Mouse (Mus musculus) forebrain, postnatal 0 days (tissue): ENCODE measurements around the gene Cstf3. TPM values are rescaled to one million over a fixed set of nuclear protein-coding genes. Genes with fewer than 3 reads are reported as not detected.

Experiments
- ATAC-seq: fragments of 200-750 bp; cut with Nextera tagmentation; 2 replicates; pipeline ENCODE4 v1.8.0; 2017; ENCODE audit warnings: mild to moderate bottlenecking, moderate library complexity
- DNase-seq: peaks from one replicate; pipeline ENCODE4 v3.0.0-alpha.2; 2015
- H3K27ac ChIP-seq: fragments of 300-500 bp; sonication (generic); 2 replicates; pipeline ENCODE4 v1.5.1; 2014; ENCODE audit warnings: low read depth, mild to moderate bottlenecking, antibody characterized with exemption, low read length, moderate library complexity, mixed read lengths
- H3K27me3 ChIP-seq: fragments of 300-500 bp; sonication (generic); 2 replicates; pipeline ENCODE4 v1.6.1; 2014; ENCODE audit warnings: mild to moderate bottlenecking, low read length, mixed read lengths; ENCODE audit not compliant: insufficient read depth
- H3K36me3 ChIP-seq: fragments of 300-500 bp; sonication (generic); 2 replicates; pipeline ENCODE4 v1.6.1; 2014; ENCODE audit warnings: mild to moderate bottlenecking, moderate library complexity; ENCODE audit not compliant: insufficient read depth
- H3K4me1 ChIP-seq: fragments of 300-500 bp; sonication (generic); 2 replicates; pipeline ENCODE4 v1.6.1; 2014; ENCODE audit warnings: antibody characterized with exemption; ENCODE audit not compliant: insufficient read depth
- H3K4me2 ChIP-seq: fragments of 300-500 bp; sonication (generic); 2 replicates; pipeline ENCODE4 v1.6.1; 2014; ENCODE audit warnings: low read depth, mild to moderate bottlenecking, moderate library complexity
- H3K4me3 ChIP-seq: fragments of 300-500 bp; sonication (generic); 2 replicates; pipeline ENCODE4 v1.5.1; 2014; ENCODE audit warnings: low read depth, low read length, mixed read lengths
- H3K9ac ChIP-seq: fragments of 300-500 bp; sonication (generic); 2 replicates; pipeline ENCODE4 v1.6.1; 2014; ENCODE audit warnings: mild to moderate bottlenecking
- H3K9me3 ChIP-seq: fragments of 300-500 bp; sonication (generic); 2 replicates; pipeline ENCODE4 v1.6.1; 2016; ENCODE audit warnings: low read length
- CTCF ChIP-seq: sonication (generic); IDR thresholded peaks from 2 replicates; pipeline ENCODE4 v1.5.1; 2016; ENCODE audit warnings: antibody characterized with exemption, control low read depth, low read depth
- WGBS: fragments of 180-500 bp; shearing (Covaris S2); extraction: QIAGEN DNeasy Blood & Tissue Kit; methylation state at CpG from one replicate; pipeline ENCODE4 v1.1.7; 2014; 5-methylcytosine and 5-hydroxymethylcytosine counted together
- polyA plus RNA-seq: library from polyadenylated mRNA; unstranded; fragments of >200 nt; fragmentation: Nextera tagmentation; extraction: Ambion mirVana; gene quantifications from 2 replicates; pipeline ENCODE4 v1.2.1, GENCODE M21; 2015
- total RNA-seq: library from RNA; depleted of rRNA; stranded (reverse); fragments of >200 nt; gene quantifications from 2 replicates; pipeline ENCODE4 v1.2.3, GENCODE M21; 2014; rRNA removed

Cstf3 gene
- total and polyA plus RNA-seq, 2 experiments from 2014 or later = 33.5 to 65.3 TPM

GRCm38 (mm10) chr2:104712486-104712809 lies 122.1 kb downstream of the Cstf3 start:
- Histone ChIP-seq H3K36me3 (no peaks in the 10 kb centered on the region), H3K9ac (peak overlapping the region; percentile 83), H3K27me3 (no peaks in the 10 kb centered on the region), H3K9me3 (no peaks in the 10 kb centered on the region), H3K4me3 (peak overlapping the region; percentile 82), H3K4me2 (peak overlapping the region; percentile 69), H3K27ac (peak overlapping the region; percentile 83), H3K4me1 (peaks cover 11% of the 10 kb centered on the region; the same call in 1 of the 2 replicates)
- TF ChIP-seq CTCF = no peak
- ATAC-seq = no peak
- no peak for DNase-seq
- 2% methylated on average over 7 of the region's 7 CpGs for WGBS

- WGBS = 36% methylated on average over 15 of the region's 15 CpGs
- Histone ChIP-seq H3K36me3 (no peaks in the 10 kb centered on the region), H3K27ac (no peak overlapping the region), H3K9ac (no peak overlapping the region), H3K4me3 (no peak overlapping the region), H3K27me3 (no peaks in the 10 kb centered on the region), H3K4me1 (peaks cover 11% of the 10 kb centered on the region; the same call in 1 of the 2 replicates), H3K4me2 (no peak overlapping the region), H3K9me3 (no peaks in the 10 kb centered on the region)
- no peak for TF ChIP-seq CTCF
- DNase-seq (no peak), ATAC-seq (no peak)
These were observed 124.0 kb downstream of the Cstf3 start for GRCm38 (mm10) chr2:104714254-104714691.

Other genes with a start within 250 kb of the Cstf3 start
- gene D430041D05Rik, start 179.5 kb upstream of the Cstf3 start, total RNA-seq = 51.2 and 58.9 TPM in 2 replicates
- gene D430041D05Rik, start 179.5 kb upstream of the Cstf3 start, polyA plus RNA-seq = 8.2 and 11.1 TPM in 2 replicates
- 36.6 and 40.2 TPM in 2 replicates for gene Hipk3, start 96.1 kb upstream of the Cstf3 start, total RNA-seq
- gene Hipk3, start 96.1 kb upstream of the Cstf3 start, polyA plus RNA-seq = 3.2 and 5.0 TPM in 2 replicates
- 32.9 and 40.7 TPM in 2 replicates for gene Tcp11l1, start 121.6 kb downstream of the Cstf3 start, total RNA-seq
- gene Tcp11l1, start 121.6 kb downstream of the Cstf3 start, polyA plus RNA-seq = 54.1 and 57.5 TPM in 2 replicates
- gene Pin1rt1, start 125.9 kb downstream of the Cstf3 start, total RNA-seq = not detected in 2 replicates
- gene Pin1rt1, start 125.9 kb downstream of the Cstf3 start, polyA plus RNA-seq = not detected in 2 replicates
- 0.90 and 1.3 TPM in 2 replicates for gene Depdc7, start 152.4 kb downstream of the Cstf3 start, total RNA-seq
- gene Depdc7, start 152.4 kb downstream of the Cstf3 start, polyA plus RNA-seq = 0.70 and 0.82 TPM in 2 replicates
- gene Qser1, start 226.2 kb downstream of the Cstf3 start, total RNA-seq = 10.8 and 14.1 TPM in 2 replicates
- gene Qser1, start 226.2 kb downstream of the Cstf3 start, polyA plus RNA-seq = 2.4 and 3.4 TPM in 2 replicates